Mouse (Mus musculus) bone marrow macrophage, adult 2 months (primary cell): ENCODE measurements around the gene Tekt4.

Experiments
- CTCF ChIP-seq: IDR thresholded peaks from 2 replicates; pipeline ENCODE4 v1.5.1; 2012; ENCODE audit warnings: low read depth, mild to moderate bottlenecking, low read length, moderate library complexity
- POLR2A ChIP-seq: IDR thresholded peaks from 2 replicates; pipeline ENCODE4 v1.6.1; 2012; ENCODE audit warnings: mild to moderate bottlenecking, low read depth, low read length, borderline replicate concordance

GRCm38 (mm10) chr17:25452246-25452965, 2.0 kb upstream of the Tekt4 start:
- no peak for TF ChIP-seq CTCF
- TF ChIP-seq POLR2A, result no peak
